Mouse (Mus musculus): ENCODE results near the gene Stx6.
A peak's percentile ranks its signal among the peaks of the same experiment; 100 is the strongest.

Stx6 gene

DNA sequence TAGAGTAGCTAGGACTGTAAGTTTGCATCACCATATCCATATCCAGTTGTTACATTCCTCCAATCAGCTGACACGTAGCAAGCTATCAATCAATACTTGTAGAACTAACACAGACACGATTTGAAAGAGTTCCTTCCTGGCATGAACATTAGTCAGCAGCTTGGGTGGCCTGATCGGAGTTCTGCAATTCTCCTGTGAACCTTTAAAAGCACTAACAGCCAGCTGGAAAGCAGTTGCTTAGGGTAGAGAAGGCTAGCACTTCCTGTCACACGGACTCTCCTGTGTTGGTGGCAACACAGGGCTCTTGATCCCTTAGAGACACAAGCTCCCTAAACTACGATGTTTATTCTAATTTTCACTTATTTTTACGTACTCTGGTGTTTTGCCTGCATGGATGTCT is 12.9 kb upstream of the Stx6 start:
- no peak for TF ChIP-seq GATA4 (IDR thresholded peaks at IDR 0.05; ENCODE audit: insufficient replicate concordance, low read length)

DNA sequence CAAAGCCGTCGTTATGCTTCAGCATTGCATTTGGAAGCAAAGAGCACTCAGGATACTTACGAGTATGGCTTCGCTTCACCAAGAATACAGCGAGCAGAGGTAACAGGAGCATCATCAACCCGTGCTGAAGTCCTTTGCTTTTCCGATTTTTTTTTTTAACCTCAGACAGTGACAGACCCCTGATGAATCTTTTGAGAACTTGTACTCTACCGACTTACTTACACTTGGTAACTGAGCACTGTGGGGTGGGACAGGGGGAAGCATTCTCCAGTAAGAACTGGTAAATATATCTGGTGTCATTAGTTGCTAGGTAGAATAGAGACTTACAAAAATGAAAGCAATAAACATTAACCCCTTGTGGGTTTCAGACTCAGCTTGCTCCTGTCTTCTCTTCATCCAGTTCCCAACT is 11.9 kb upstream of the Stx6 start, which contains the start of gene Mr1:
Gene Mr1 (minus strand): TSS at position 243 of the 409 bp plus-strand sequence.
- 0 out of 2 replicates have a peak, but pooled peaks have one; percentile 40 for TF ChIP-seq GATA4 (IDR thresholded peaks at IDR 0.05; ENCODE audit: insufficient replicate concordance, low read length)

DNA sequence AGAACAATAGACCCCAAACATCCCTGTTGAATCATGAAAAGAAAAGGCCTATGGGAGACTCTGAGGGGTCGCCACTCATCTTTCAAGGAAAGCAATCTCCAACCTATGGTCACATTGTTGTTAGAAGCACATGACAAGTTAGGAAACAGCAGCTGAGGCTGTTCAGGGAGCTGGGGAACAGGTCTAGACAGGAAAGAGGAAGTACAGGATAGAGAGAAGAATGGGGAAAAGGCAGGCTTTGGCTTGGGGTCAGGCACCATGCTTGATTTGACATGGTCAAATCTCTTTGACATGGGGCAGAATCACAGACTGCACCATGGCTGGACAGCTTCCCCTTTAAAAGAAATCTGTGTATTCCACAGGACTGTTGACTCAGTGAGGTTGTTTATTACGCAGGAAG is 11.3 kb upstream of the Stx6 start:
- TF ChIP-seq GATA4 (IDR thresholded peaks at IDR 0.05; ENCODE audit: insufficient replicate concordance, low read length): no peak

DNA sequence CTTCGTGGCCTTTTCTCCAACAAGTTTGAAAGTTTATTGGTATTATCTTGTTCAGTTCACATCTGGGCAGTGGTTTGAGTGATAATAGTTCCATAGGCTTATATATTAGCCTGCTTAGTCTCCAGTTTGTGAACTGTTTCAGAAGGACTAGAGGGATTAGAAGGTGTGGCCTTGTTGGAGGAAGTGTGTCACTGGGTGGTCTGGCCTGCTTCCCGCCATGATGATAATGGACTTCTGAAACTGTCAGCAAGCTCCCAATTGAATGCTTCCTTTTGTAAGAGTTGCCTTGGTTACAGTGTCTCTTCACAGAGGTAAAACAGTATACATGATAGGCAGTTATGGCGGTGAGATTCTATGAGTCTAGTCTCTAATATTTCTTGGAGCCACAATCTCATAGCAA is 9.1 kb upstream of the Stx6 start:
- TF ChIP-seq GATA4 (IDR thresholded peaks at IDR 0.05; ENCODE audit: insufficient replicate concordance, low read length): no peak

DNA sequence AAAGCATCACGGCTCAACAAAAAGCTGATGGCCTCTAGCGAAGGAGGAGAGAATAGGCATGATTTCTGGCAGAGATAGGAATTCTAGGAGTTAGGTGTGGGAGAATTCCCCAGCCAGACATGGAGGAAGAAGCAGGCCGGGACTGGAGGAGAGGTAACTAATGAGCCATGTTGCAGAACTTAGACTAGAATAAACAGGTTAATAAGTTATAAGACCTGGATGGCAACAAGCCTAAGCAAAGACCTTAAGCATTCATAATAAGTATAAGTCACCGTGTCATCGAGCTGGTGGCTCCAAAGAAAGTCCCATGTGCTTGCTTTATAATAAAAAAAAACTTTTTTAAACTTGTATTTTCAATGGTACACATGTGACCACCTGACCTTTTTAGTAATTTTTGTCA is 7.7 kb upstream of the Stx6 start:
- no peak for TF ChIP-seq GATA4 (IDR thresholded peaks at IDR 0.05; ENCODE audit: insufficient replicate concordance, low read length)

DNA sequence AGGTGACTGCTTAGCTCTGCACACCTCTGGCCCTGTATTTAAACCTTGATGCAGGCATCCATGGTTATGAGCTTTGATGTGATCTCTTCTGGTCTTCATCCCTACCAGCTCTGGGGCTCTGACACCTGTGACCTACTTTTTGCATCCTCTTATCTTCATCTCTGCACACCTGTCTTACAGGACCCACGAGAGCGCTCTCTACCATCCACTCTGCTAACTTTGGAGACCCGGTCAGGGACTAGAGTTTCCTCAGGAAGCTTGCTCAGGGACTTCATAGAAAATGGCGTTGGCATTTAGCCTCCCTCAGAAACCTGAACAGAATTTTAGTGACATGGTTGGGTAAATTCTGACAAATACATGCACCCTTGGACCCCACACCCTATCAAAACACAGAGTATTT is 4.6 kb upstream of the Stx6 start:
- no peak for TF ChIP-seq GATA4 (IDR thresholded peaks at IDR 0.05; ENCODE audit: insufficient replicate concordance, low read length)

DNA sequence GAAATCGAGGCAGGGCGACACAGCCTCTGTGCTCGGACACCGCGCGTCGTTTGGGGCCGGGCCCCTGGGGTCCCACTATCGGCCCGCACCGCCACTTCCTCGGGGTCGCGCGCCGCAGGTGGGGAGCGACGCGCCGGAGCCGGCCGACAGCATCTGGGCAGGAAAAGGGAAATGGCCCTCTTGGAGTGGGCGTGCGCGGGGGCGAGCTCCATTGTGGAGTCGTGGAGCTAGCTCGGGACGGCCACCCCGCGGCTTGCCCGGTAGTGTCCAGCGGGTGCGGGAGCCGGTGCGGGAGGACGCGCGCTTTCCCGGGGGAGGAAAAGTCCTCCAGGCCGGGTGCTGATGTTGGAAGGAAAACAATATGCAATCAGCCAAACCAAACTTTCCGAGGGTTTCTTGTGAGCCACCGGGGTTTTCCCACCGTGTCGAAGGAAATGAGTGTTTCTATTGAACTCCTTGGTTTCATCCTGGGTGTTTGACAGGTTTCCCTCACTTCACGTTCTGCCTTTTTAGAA is 512 bp downstream of the Stx6 start:
- no peak for TF ChIP-seq GATA4 (IDR thresholded peaks at IDR 0.05; ENCODE audit: insufficient replicate concordance, low read length)

DNA sequence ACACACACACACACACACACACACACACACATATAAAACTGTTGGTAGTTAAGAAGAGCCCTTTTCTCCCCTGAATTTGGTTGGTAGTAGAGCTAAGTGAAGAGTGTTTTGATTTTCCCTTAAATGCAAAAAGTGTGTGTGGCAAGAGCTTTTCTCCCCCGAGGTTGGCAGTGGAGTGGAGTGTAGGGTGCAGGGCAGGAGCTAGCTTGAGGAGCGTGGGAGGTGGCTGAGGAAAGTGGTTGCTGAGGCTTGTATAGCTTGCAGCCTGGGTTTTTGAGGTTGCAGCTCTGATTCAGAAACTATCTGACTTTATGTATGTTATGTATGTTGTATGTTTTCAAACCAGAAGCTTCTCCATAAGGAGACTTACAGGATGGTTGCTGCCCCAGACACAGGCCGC is 8.9 kb downstream of the Stx6 start:
- no peak for TF ChIP-seq GATA4 (IDR thresholded peaks at IDR 0.05; ENCODE audit: insufficient replicate concordance, low read length)

DNA sequence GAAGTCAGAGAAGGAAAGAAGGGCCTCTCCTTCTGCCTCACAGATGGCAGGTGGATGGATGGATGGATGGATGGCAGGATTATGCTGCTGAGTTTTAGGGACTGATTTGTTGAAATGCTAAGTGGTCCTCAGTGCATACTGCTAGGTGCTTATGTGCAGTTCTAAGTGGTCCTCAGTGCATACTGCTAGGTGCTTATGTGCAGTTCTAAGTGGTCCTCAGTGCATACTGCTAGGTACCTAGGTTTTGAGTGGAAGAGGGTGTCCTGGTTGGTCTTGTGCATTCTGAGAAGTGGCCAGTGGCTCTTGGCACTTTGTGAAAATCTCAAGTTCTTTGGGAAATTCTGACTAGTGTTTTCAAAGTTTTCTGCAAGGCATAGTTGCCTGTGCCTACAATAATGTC is 11.4 kb downstream of the Stx6 start:
- TF ChIP-seq GATA4 (IDR thresholded peaks at IDR 0.05; ENCODE audit: insufficient replicate concordance, low read length): no peak

DNA sequence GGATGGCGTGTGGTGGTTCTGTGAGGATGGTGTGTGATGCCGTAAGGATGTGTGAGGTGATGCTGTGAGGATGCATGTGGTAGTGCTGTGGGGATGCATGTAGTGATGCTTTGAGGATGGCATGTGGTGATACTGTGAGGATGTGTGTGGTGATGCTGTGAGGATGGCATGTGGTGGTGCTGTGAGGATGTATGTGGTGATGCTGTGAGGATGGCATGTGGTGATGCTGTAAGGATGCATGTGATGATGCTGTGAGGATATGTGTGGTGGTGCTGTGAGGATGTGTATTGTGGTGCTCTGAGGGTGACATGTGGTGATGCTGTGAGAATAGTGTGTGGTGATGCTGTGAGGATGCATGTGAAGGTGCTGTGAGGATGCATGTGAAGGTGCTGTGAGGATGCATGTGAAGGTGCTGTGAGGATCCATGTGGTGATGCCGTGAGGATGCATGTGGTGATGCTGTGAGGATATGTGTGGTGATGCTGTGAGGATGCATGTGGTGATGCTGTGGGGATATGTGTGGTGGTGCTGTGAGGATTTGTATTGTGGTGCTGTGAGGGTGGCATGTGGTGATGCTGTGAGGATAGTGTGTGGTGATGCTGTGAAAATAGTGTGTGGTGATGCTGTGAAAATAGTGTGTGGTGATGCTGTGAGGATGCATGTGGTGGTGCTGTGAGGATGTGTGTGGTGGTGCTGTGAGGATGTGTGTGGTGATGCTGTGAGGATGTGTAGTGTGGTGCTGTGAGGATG is 14.6 kb downstream of the Stx6 start:
- no peak for TF ChIP-seq GATA4 (IDR thresholded peaks at IDR 0.05; ENCODE audit: insufficient replicate concordance, low read length)

DNA sequence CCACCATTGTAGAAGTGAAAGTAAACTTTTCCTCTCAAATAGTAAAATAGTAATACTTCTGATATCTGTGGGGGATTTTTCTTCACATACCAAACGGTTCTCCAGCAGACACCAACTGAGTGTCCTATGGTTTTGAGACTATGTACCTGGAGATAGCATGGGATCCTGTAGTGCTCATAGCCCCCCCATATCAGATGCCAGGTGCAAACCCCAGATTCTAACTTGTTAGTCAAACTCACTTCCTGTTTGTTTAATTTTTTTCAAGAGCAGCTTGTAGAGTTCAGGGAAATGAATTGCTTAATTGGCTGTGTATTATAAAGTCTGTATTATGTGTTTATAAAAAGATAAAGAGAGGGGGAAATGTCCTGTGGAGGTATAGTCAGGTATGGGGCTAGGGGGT is 15.9 kb downstream of the Stx6 start:
- TF ChIP-seq GATA4 (IDR thresholded peaks at IDR 0.05; ENCODE audit: insufficient replicate concordance, low read length): no peak

DNA sequence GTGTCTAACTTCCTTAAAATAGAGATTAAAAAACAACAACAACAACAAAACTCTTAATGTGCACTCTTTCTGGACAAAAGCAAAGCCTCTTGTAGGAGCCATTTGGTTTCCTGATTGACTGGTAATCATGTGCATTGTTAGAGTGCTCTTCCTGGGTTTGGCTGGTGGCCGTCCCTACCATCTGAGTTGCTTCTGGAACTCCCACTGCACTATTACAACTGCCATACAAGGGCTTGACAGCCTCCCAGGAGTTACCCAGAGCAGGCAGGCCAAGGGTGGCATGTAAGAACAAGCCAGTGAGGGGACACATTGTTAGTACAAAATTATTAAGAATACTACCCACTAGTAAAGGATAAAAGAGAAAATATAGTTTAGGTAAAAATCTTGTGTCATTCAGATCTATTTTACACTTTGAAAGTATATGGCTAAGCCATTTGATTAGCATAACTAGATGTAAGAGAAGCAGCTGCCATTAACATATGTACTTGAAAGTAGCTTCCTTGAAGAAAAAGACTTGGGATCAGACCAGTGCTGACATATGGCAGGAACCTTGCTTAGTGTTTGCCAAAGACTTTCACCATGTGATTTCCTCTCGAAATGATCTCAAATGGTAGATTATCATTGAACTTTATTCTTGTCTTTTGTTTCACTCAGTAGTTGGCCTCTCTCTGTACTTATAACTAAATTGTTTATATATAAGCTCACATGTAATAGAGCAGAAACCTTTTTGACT is 19.8 kb downstream of the Stx6 start:
- no peak for TF ChIP-seq GATA4 (IDR thresholded peaks at IDR 0.05; ENCODE audit: insufficient replicate concordance, low read length)

DNA sequence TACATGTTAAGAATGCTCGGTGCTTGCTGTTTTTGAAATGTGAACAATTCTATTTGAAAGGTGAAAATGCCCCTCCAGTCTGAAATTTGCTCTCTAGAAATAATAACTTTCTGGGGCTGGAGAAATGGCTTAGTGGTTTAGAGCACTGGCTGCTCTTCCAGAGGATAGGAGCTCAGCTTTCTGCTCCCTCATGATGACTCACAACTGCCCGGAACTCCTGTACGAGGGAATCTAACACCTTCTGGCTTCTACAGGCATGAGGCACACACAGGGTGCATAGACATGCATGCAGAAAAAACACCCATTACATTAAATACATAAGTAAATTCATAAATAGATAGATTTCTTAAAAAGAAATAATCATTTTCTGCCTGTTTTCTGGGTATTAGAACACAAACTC is 25.7 kb downstream of the Stx6 start:
- TF ChIP-seq GATA4 (IDR thresholded peaks at IDR 0.05; ENCODE audit: insufficient replicate concordance, low read length): no peak

DNA sequence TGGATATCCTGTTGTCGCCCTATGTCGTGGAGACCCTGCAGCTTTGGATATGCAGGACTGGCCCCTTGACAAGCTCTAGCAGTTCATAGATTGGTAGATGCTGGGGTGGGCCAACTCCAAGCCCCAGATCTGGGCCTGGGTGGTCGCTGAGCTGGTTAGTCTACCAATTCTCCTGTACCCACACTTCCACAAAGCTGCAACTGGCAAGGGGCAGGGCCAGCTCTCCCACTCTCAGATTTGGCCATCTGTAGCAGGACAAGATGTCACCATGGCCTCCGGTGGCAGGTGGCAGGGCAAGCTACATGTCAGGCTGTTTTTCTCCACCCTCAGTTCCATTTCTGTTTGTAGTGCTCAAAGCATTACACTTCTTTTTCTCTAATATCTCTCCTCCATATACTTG is 30.1 kb downstream of the Stx6 start:
- TF ChIP-seq GATA4 (IDR thresholded peaks at IDR 0.05; ENCODE audit: insufficient replicate concordance, low read length): no peak

DNA sequence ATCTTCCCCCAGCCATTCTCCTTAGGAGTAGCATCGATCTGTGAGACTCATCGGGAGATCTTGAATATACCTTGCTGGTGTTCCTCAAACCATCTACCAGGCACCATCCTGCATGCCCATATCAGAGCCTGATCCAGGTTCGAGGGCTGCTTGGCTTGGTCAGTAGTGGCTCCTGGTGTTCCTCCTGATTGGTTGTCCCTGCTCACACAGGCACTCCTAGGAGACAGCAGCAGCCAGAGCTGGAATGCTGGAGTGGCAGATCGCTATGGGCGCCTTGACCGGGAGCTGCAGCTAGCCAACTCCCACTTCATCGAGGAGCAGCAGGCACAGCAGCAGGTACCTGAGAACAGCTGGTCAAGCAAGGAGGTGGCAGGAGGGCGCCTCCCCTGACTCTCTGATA is 32.7 kb downstream of the Stx6 start:
- no peak for TF ChIP-seq GATA4 (IDR thresholded peaks at IDR 0.05; ENCODE audit: insufficient replicate concordance, low read length)

DNA sequence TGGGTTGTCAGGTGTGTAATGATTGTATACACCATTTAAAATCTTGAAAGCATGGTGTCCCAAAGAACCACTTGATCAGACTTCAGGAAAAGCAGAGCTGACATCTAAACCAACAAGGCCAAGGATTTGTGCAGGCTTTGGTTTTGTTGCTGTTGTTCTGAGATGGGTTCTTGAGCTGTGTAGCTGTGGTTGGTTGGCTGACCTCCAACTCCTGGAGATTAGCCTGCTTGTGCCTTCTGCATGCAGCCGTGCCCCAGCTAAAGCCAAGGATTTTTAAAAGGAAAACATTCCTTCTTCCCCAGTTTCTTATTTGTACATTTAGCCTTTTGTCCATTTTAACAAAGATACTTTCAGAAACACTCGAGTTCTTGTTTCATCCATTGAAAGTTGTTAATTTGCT is 33.2 kb downstream of the Stx6 start:
- TF ChIP-seq GATA4 (IDR thresholded peaks at IDR 0.05; ENCODE audit: insufficient replicate concordance, low read length): no peak

All from liver, adult (tissue).